Mouse (Mus musculus): ENCODE results near the gene Pard3. TPM values are rescaled to one million over a fixed set of nuclear protein-coding genes. Genes with fewer than 3 reads are reported as not detected.

Gene Pard3
- polyA plus RNA-seq, 1 experiment, result 10.4 TPM

- no peak for DNase-seq
- no peaks in the 10 kb centered on the region for H3K36me3 ChIP-seq (ENCODE audit: control insufficient read depth, insufficient read depth, low read length)
- H3K4me1 ChIP-seq (replicated peaks; ENCODE audit: control insufficient read depth, insufficient read depth, low read length), result no peaks in the 10 kb centered on the region
- TF ChIP-seq POLR2A (IDR thresholded peaks at IDR 0.05; ENCODE audit: control insufficient read depth, extremely low read depth, insufficient read depth, low read length, poor library complexity) (no peak), CTCF (IDR thresholded peaks at IDR 0.05; ENCODE audit: borderline replicate concordance, control insufficient read depth, extremely low read depth, insufficient read depth, low read length, poor library complexity) (no peak)
- 39% methylated on average over 2 of the region's 2 CpGs for WGBS
- no peaks in the 10 kb centered on the region for H3K27me3 ChIP-seq (ENCODE audit: control insufficient read depth, insufficient read depth, low read length)
- no peak overlapping the region for H3K4me3 ChIP-seq (ENCODE audit: control insufficient read depth, insufficient read depth, low read length)
- no peak overlapping the region for H3K27ac ChIP-seq (ENCODE audit: control insufficient read depth, insufficient read depth, low read length)
These were observed 314.1 kb downstream of the Pard3 start for GRCm38 (mm10) chr8:127377775-127378174.

- 86% methylated on average over 11 of the region's 11 CpGs for WGBS
- DNase-seq, result no peak
- Histone ChIP-seq H3K27ac (ENCODE audit: control insufficient read depth, insufficient read depth, low read length) (no peak overlapping the region), H3K27me3 (ENCODE audit: control insufficient read depth, insufficient read depth, low read length) (no peaks in the 10 kb centered on the region), H3K36me3 (ENCODE audit: control insufficient read depth, insufficient read depth, low read length) (no peaks in the 10 kb centered on the region), H3K4me3 (ENCODE audit: control insufficient read depth, insufficient read depth, low read length) (no peak overlapping the region), H3K4me1 (replicated peaks; ENCODE audit: control insufficient read depth, insufficient read depth, low read length) (no peaks in the 10 kb centered on the region)
- TF ChIP-seq CTCF (IDR thresholded peaks at IDR 0.05; ENCODE audit: borderline replicate concordance, control insufficient read depth, extremely low read depth, insufficient read depth, low read length, poor library complexity), result no peak
These were observed 315.5 kb downstream of the Pard3 start for GRCm38 (mm10) chr8:127378994-127379858.

GRCm38 (mm10) chr8:127381259-127381658 is 317.6 kb downstream of the Pard3 start:
- no peak overlapping the region for H3K27ac ChIP-seq (ENCODE audit: control insufficient read depth, insufficient read depth, low read length)
- no peak overlapping the region for H3K4me3 ChIP-seq (ENCODE audit: control insufficient read depth, insufficient read depth, low read length)
- H3K4me1 ChIP-seq (replicated peaks; ENCODE audit: control insufficient read depth, insufficient read depth, low read length), result no peaks in the 10 kb centered on the region
- TF ChIP-seq CTCF (IDR thresholded peaks at IDR 0.05; ENCODE audit: borderline replicate concordance, control insufficient read depth, extremely low read depth, insufficient read depth, low read length, poor library complexity), result no peak
- no peak for TF ChIP-seq POLR2A (IDR thresholded peaks at IDR 0.05; ENCODE audit: control insufficient read depth, extremely low read depth, insufficient read depth, low read length, poor library complexity)
- H3K27me3 ChIP-seq (ENCODE audit: control insufficient read depth, insufficient read depth, low read length), result no peaks in the 10 kb centered on the region
- H3K36me3 ChIP-seq (ENCODE audit: control insufficient read depth, insufficient read depth, low read length), result no peaks in the 10 kb centered on the region
- WGBS, result 62% methylated on average over 3 of the region's 3 CpGs
- no peak for DNase-seq

- no peaks in the 10 kb centered on the region for H3K27me3 ChIP-seq (ENCODE audit: control insufficient read depth, insufficient read depth, low read length)
- no peak overlapping the region for H3K4me3 ChIP-seq (ENCODE audit: control insufficient read depth, insufficient read depth, low read length)
- TF ChIP-seq CTCF (IDR thresholded peaks at IDR 0.05; ENCODE audit: borderline replicate concordance, control insufficient read depth, extremely low read depth, insufficient read depth, low read length, poor library complexity) (no peak), POLR2A (IDR thresholded peaks at IDR 0.05; ENCODE audit: control insufficient read depth, extremely low read depth, insufficient read depth, low read length, poor library complexity) (no peak)
- DNase-seq, result no peak
- H3K27ac ChIP-seq (ENCODE audit: control insufficient read depth, insufficient read depth, low read length), result no peak overlapping the region
- H3K36me3 ChIP-seq (ENCODE audit: control insufficient read depth, insufficient read depth, low read length), result no peaks in the 10 kb centered on the region
- H3K4me1 ChIP-seq (replicated peaks; ENCODE audit: control insufficient read depth, insufficient read depth, low read length), result no peaks in the 10 kb centered on the region
These were observed 329.0 kb downstream of the Pard3 start for GRCm38 (mm10) chr8:127392700-127393099.

GRCm38 (mm10) chr8:127395488-127395887 is 331.8 kb downstream of the Pard3 start:
- H3K4me3 ChIP-seq (ENCODE audit: control insufficient read depth, insufficient read depth, low read length), result no peak overlapping the region
- H3K4me1 ChIP-seq (replicated peaks; ENCODE audit: control insufficient read depth, insufficient read depth, low read length), result no peaks in the 10 kb centered on the region
- 93% methylated on average over 4 of the region's 4 CpGs for WGBS
- no peaks in the 10 kb centered on the region for H3K27me3 ChIP-seq (ENCODE audit: control insufficient read depth, insufficient read depth, low read length)
- no peak for DNase-seq
- TF ChIP-seq POLR2A (IDR thresholded peaks at IDR 0.05; ENCODE audit: control insufficient read depth, extremely low read depth, insufficient read depth, low read length, poor library complexity) (no peak), CTCF (IDR thresholded peaks at IDR 0.05; ENCODE audit: borderline replicate concordance, control insufficient read depth, extremely low read depth, insufficient read depth, low read length, poor library complexity) (no peak)
- H3K27ac ChIP-seq (ENCODE audit: control insufficient read depth, insufficient read depth, low read length), result no peak overlapping the region
- H3K36me3 ChIP-seq (ENCODE audit: control insufficient read depth, insufficient read depth, low read length), result no peaks in the 10 kb centered on the region

GRCm38 (mm10) chr8:127405815-127406214 is 342.1 kb downstream of the Pard3 start:
- Histone ChIP-seq H3K27ac (ENCODE audit: control insufficient read depth, insufficient read depth, low read length) (no peak overlapping the region), H3K4me1 (replicated peaks; ENCODE audit: control insufficient read depth, insufficient read depth, low read length) (no peaks in the 10 kb centered on the region), H3K27me3 (ENCODE audit: control insufficient read depth, insufficient read depth, low read length) (no peaks in the 10 kb centered on the region), H3K4me3 (ENCODE audit: control insufficient read depth, insufficient read depth, low read length) (no peak overlapping the region), H3K36me3 (ENCODE audit: control insufficient read depth, insufficient read depth, low read length) (no peaks in the 10 kb centered on the region)
- no peak for DNase-seq
- TF ChIP-seq POLR2A (IDR thresholded peaks at IDR 0.05; ENCODE audit: control insufficient read depth, extremely low read depth, insufficient read depth, low read length, poor library complexity), result no peak
- TF ChIP-seq CTCF (IDR thresholded peaks at IDR 0.05; ENCODE audit: borderline replicate concordance, control insufficient read depth, extremely low read depth, insufficient read depth, low read length, poor library complexity), result no peak
